Mouse (Mus musculus) hindbrain, embryonic 14.5 days (tissue): ENCODE results near the gene Olfr672. TPM values are rescaled to one million over a fixed set of nuclear protein-coding genes. Genes with fewer than 3 reads are reported as not detected.

Experiments
- polyA plus RNA-seq: library from polyadenylated mRNA; unstranded; fragments of >200 nt; fragmentation: Nextera tagmentation; extraction: Ambion mirVana; gene quantifications from 2 replicates; pipeline ENCODE4 v1.2.1, GENCODE M21; 2014

The Olfr672 gene
- polyA plus RNA-seq, 1 experiment from 2014 or later, result not detected

Other genes starting within 250 kb of the Olfr672 start
- gene Usp17le, start 224.6 kb downstream of the Olfr672 start, polyA plus RNA-seq, result not detected in 2 replicates
- not detected in 2 replicates for gene Usp17lb, start 159.4 kb downstream of the Olfr672 start, polyA plus RNA-seq
- gene Usp17la, start 145.0 kb downstream of the Olfr672 start, polyA plus RNA-seq, result not detected in 2 replicates
- not detected in 2 replicates for gene Olfr665, start 124.0 kb downstream of the Olfr672 start, polyA plus RNA-seq
- gene Olfr666, start 106.1 kb downstream of the Olfr672 start, polyA plus RNA-seq, result not detected in 2 replicates
- gene Olfr667, start 80.5 kb downstream of the Olfr672 start, polyA plus RNA-seq, result not detected in 2 replicates
- gene Olfr668, start 74.0 kb downstream of the Olfr672 start, polyA plus RNA-seq, result not detected in 2 replicates
- not detected in 2 replicates for gene Olfr669, start 67.8 kb downstream of the Olfr672 start, polyA plus RNA-seq
- not detected in 2 replicates for gene Olfr670, start 39.4 kb downstream of the Olfr672 start, polyA plus RNA-seq
- gene Olfr671, start 22.9 kb downstream of the Olfr672 start, polyA plus RNA-seq, result not detected in 2 replicates
- not detected in 2 replicates for gene Olfr675, start 26.4 kb upstream of the Olfr672 start, polyA plus RNA-seq
- gene Olfr676, start 30.7 kb upstream of the Olfr672 start, polyA plus RNA-seq, result not detected in 2 replicates
- gene Olfr677, start 49.3 kb upstream of the Olfr672 start, polyA plus RNA-seq, result not detected in 2 replicates
- gene Olfr678, start 62.4 kb upstream of the Olfr672 start, polyA plus RNA-seq, result not detected in 2 replicates
- gene Olfr679, start 79.2 kb upstream of the Olfr672 start, polyA plus RNA-seq, result not detected in 2 replicates
- not detected in 2 replicates for gene Olfr680-ps1, start 90.8 kb upstream of the Olfr672 start, polyA plus RNA-seq
- gene Olfr681, start 114.8 kb upstream of the Olfr672 start, polyA plus RNA-seq, result not detected in 2 replicates
- gene Olfr683, start 145.0 kb upstream of the Olfr672 start, polyA plus RNA-seq, result not detected in 2 replicates
- not detected in 2 replicates for gene Olfr684, start 161.6 kb upstream of the Olfr672 start, polyA plus RNA-seq
- not detected in 2 replicates for gene Olfr685, start 184.0 kb upstream of the Olfr672 start, polyA plus RNA-seq
- gene Olfr686, start 205.5 kb upstream of the Olfr672 start, polyA plus RNA-seq, result not detected in 2 replicates